Mouse (Mus musculus) large intestine, adult 2 months (tissue): ENCODE data around the gene Plppr2. TPM values are rescaled to one million over a fixed set of nuclear protein-coding genes. Genes with fewer than 3 reads are reported as not detected.

Experiments used
- DNase-seq: peaks from one replicate; pipeline ENCODE4 v3.0.0-alpha.2; 2012; ENCODE audit warnings: low read depth, low spot score
- WGBS: fragments of 180-500 bp; shearing (Covaris S2); methylation state at CpG from one replicate; pipeline ENCODE4 v1.1.7; 2018; 5-methylcytosine and 5-hydroxymethylcytosine counted together
- polyA plus RNA-seq: library from polyadenylated mRNA; depleted of rRNA; stranded (reverse); fragments of >200 nt; gene quantifications from 2 replicates; pipeline ENCODE4 v1.2.3, GENCODE M21; 2012

The Plppr2 gene
- polyA plus RNA-seq, 1 experiment: 2.9 TPM

- no peak for DNase-seq
- 92% methylated on average over 7 of the region's 7 CpGs for WGBS
Measured at GRCm38 (mm10) chr9:21959244-21959643, 22.4 kb downstream of the Plppr2 start.

- WGBS: 60% methylated on average over 9 of the region's 9 CpGs
- DNase-seq: no peak
Measured at GRCm38 (mm10) chr9:21960135-21960534, 23.3 kb downstream of the Plppr2 start.

- no peak for DNase-seq
- WGBS: 34% methylated on average over 26 of the region's 26 CpGs
Measured at GRCm38 (mm10) chr9:21960558-21961208, 23.9 kb downstream of the Plppr2 start.

GRCm38 (mm10) chr9:21961366-21961980 is 24.6 kb downstream of the Plppr2 start:
- DNase-seq: no peak
- WGBS: 6% methylated on average over 35 of the region's 35 CpGs

- no peak for DNase-seq
- WGBS: under 1% methylated on average over 15 of the region's 15 CpGs
Measured at GRCm38 (mm10) chr9:21962010-21962409, 25.2 kb downstream of the Plppr2 start.

- no peak for DNase-seq
- WGBS: 3% methylated on average over 34 of the region's 34 CpGs
Measured at GRCm38 (mm10) chr9:21962416-21963059, 25.7 kb downstream of the Plppr2 start.

GRCm38 (mm10) chr9:21963417-21963816 is 26.6 kb downstream of the Plppr2 start, which contains the start of gene Epor:
TSS of gene Epor (minus strand) at chr9:21963506.
- WGBS: 39% methylated on average over 8 of the region's 8 CpGs
- no peak for DNase-seq

GRCm38 (mm10) chr9:21968883-21969282 is 32.0 kb downstream of the Plppr2 start:
- no peak for DNase-seq
- 57% methylated on average over 6 of the region's 6 CpGs for WGBS

GRCm38 (mm10) chr9:21969304-21969703 is 32.5 kb downstream of the Plppr2 start:
- WGBS: 56% methylated on average over 4 of the region's 4 CpGs
- no peak for DNase-seq

GRCm38 (mm10) chr9:21976626-21977175 is 39.9 kb downstream of the Plppr2 start:
- 78% methylated on average over 10 of the region's 10 CpGs for WGBS
- DNase-seq: no peak

GRCm38 (mm10) chr9:21977331-21977730 is 40.5 kb downstream of the Plppr2 start:
- 80% methylated on average over 5 of the region's 5 CpGs for WGBS
- DNase-seq: no peak

- WGBS: 38% methylated on average over 2 of the region's 2 CpGs
- no peak for DNase-seq
Measured at GRCm38 (mm10) chr9:21977972-21978371, 41.1 kb downstream of the Plppr2 start.

- WGBS: 84% methylated on average over 4 of the region's 4 CpGs
- no peak for DNase-seq
Measured at GRCm38 (mm10) chr9:21978398-21979128, 41.7 kb downstream of the Plppr2 start.

GRCm38 (mm10) chr9:21983911-21984310 is 47.1 kb downstream of the Plppr2 start:
- no peak for DNase-seq
- WGBS: 45% methylated on average over 3 of the region's 3 CpGs

- no peak for DNase-seq
- WGBS: 22% methylated on average over 36 of the region's 36 CpGs
Measured at GRCm38 (mm10) chr9:21987592-21988342, 50.9 kb downstream of the Plppr2 start.

- no peak for DNase-seq
- 3% methylated on average over 32 of the region's 32 CpGs for WGBS
Measured at GRCm38 (mm10) chr9:21988421-21989101, 51.7 kb downstream of the Plppr2 start.

GRCm38 (mm10) chr9:21989230-21990110 is 52.6 kb downstream of the Plppr2 start, which contains the start of gene Rgl3:
TSS of gene Rgl3 (minus strand) at chr9:21989446.
- DNase-seq: no peak
- 2% methylated on average over 42 of the region's 42 CpGs for WGBS

- WGBS: 62% methylated on average over 4 of the region's 4 CpGs
- DNase-seq: no peak
Measured at GRCm38 (mm10) chr9:21992227-21992626, 55.4 kb downstream of the Plppr2 start.
